Mouse (Mus musculus) cerebellum, adult 2 months (tissue): ENCODE measurements at regions not wholly inside any gene's neighbourhood (a gene's known extent, or its start where the extent isn't known, plus 50 kb on each side); places are given as distances from the start of the nearest gene placed in this dataset.

ENCODE experiments used
- DNase-seq, 2 experiments: peaks; one replicate each; pipeline ENCODE4 v3.0.0; 2021
- H3K27ac ChIP-seq: fragments of 200-500 bp; 2 replicates; pipeline ENCODE4 v1.5.1; 2012; ENCODE audit warnings: low read length, control low read depth, inconsistent platforms; ENCODE audit not compliant: insufficient read depth
- H3K27me3 ChIP-seq: fragments of 200-500 bp; 2 replicates; pipeline ENCODE4 v1.6.1; 2012; ENCODE audit warnings: inconsistent platforms, mild to moderate bottlenecking, low read length, moderate library complexity; ENCODE audit not compliant: control insufficient read depth, insufficient read depth
- H3K4me1 ChIP-seq: fragments of 200-500 bp; 2 replicates; pipeline ENCODE4 v1.6.1; 2011; ENCODE audit warnings: low read length; ENCODE audit not compliant: control insufficient read depth, insufficient read depth
- H3K4me3 ChIP-seq: fragments of 200-500 bp; replicated peaks from 2 replicates; pipeline ENCODE3; 2011; ENCODE audit warnings: mild to moderate bottlenecking, low read depth, low read length, control low read depth; ENCODE audit not compliant: insufficient read depth
- CTCF ChIP-seq: fragments of 200-500 bp; IDR thresholded peaks from 2 replicates; pipeline ENCODE4 v1.5.1; 2011; ENCODE audit warnings: low read depth, mild to moderate bottlenecking, control low read depth, low read length, moderate library complexity, borderline replicate concordance; ENCODE audit not compliant: insufficient read depth
- POLR2A ChIP-seq: fragments of 200-500 bp; IDR thresholded peaks from 2 replicates; pipeline ENCODE4 v1.6.1; 2011; ENCODE audit warnings: low read length, control low read depth, borderline replicate concordance; ENCODE audit not compliant: insufficient read depth
- WGBS: fragments of 180-500 bp; shearing (Covaris S2); methylation state at CpG from one replicate; pipeline ENCODE4 v1.1.7; 2018; 5-methylcytosine and 5-hydroxymethylcytosine counted together

DNA sequence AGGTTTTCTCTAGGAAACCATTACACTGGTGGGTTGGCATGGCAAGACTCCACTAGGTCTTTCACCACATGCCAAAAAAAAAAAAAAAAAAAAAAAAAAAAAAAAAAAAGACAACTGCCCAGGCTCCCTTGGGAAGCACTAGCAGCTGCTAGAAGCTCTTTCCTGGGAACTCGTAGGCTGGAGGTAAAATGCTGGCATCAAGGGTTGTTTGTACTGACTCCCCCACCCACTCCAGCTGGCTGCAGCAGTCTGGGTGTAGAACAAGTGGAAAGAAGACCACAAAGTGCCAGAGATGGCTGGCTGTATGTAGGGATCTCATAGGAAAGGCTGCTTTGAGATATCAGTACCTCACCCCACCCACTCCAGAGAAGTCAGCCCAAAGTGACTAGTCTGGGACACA, 140.0 kb upstream of the Spats2l start:
- DNase-seq = no peak
- H3K4me1 ChIP-seq = no peaks in the 10 kb centered on the region
- no peak overlapping the region for H3K4me3 ChIP-seq
- no peaks in the 10 kb centered on the region for H3K27me3 ChIP-seq
- no peak overlapping the region for H3K27ac ChIP-seq
- TF ChIP-seq CTCF (no peak), POLR2A (no peak)
- WGBS = 4% methylated on average over 1 of the region's 1 CpGs

DNA sequence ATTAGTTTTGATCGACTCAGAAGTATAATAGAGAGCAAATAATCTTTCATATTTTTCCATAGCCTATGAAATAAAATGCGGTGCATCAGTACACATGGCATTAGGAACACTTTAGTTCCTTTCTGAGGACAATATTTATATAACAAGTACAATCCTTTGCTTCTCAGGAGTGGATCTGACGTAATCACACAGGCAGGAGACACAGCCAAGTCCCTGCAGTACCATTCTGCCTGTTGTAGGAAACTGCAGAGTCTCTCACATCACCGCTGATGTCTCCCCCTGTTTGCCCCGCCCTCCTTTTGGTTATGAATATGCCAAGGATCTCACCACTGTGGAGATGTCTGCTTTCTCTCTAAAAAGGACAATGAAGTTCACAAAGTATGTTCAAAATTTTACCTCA, 131.8 kb upstream of the Spats2l start:
- DNase-seq = no peak
- TF ChIP-seq CTCF (no peak), POLR2A (no peak)
- H3K27ac ChIP-seq = no peak overlapping the region
- H3K27me3 ChIP-seq = no peaks in the 10 kb centered on the region
- 75% methylated on average over 5 of the region's 5 CpGs for WGBS
- no peak overlapping the region for H3K4me3 ChIP-seq
- no peaks in the 10 kb centered on the region for H3K4me1 ChIP-seq

DNA sequence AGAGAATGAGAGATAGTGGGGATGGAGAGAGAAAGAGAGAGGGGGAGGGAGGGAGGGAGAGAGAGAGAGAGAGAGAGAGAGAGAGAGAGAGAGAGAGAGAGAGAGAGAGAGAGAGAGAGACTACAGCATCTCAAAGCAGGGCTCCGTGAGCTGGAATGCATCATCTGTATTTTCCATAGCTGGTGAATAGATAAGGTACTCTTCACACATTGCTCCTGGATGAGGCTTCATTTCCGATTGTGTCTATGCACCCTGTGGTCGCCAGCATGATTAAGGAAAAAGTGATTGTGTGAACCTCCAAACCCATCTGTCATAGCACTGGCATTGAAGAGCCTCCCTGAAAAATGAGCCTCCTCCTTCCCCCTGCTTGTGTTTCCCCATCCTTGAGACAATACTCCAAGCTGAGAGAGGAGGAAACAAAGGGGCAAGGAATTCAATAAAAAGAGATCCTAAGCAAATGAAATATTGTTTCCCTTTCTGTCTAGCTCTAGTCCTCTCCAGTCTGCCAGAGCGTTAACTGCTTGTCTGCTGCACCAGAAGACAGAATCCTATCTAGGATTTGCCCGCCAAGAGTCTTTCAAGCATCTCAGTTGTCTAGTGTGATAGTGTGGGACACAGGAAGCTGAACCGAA, 130.4 kb upstream of the Spats2l start:
- 54% methylated on average over 6 of the region's 6 CpGs for WGBS
- no peak for TF ChIP-seq CTCF
- TF ChIP-seq POLR2A = no peak
- no peak overlapping the region for H3K27ac ChIP-seq

DNA sequence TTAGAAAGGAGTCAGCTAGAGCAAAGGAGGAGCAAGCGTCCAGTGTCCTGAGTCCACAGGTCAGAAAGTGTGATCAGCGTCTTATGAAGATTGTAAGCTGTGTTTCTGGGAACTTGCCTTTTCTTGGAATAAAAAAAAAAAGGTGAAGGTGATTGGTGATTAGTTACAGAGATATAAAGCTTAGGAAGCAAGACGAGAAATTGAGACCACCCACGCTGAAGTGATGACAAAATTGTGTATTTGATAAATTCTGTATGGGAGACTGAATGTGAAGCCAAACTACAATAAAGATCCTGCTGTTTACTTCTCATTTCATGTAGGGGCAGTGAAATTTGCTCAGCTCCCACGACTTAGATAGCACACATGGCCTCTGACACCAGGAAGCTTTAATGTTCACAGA, 109.0 kb upstream of the Spats2l start:
- TF ChIP-seq POLR2A = no peak
- TF ChIP-seq CTCF = no peak
- Histone ChIP-seq H3K27me3 (no peaks in the 10 kb centered on the region), H3K27ac (no peak overlapping the region), H3K4me1 (no peaks in the 10 kb centered on the region), H3K4me3 (no peak overlapping the region)
- DNase-seq = no peak
- WGBS = 75% methylated on average over 5 of the region's 5 CpGs

More for the DNA sequence above, 130.4 kb upstream of the Spats2l start:
- Histone ChIP-seq H3K4me1 (no peaks in the 10 kb centered on the region), H3K4me3 (no peak overlapping the region), H3K27me3 (no peaks in the 10 kb centered on the region)
- DNase-seq = no peak

DNA sequence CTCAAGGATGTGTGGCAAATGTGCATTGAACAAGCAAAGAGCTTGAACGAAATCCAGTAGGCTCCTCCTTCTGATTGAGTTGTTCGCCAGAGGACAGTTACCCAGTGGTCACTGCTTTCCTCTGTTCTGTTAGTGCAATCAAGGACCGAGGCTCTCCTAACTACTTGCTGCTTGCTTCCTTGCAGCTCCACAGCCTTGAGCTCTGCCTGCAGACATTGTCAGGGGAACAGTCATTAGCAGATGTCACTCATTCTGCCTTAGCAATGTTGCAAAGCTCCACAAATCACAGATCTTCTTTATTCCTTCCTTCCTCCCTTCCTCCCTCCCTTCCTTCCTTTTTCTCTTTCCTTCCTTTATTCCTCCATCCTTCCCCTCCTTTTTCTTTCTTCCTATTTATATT, 108.2 kb upstream of the Spats2l start:
- Histone ChIP-seq H3K4me3 (no peak overlapping the region), H3K27ac (no peak overlapping the region), H3K4me1 (no peaks in the 10 kb centered on the region), H3K27me3 (no peaks in the 10 kb centered on the region)
- 46% methylated on average over 3 of the region's 3 CpGs for WGBS
- no peak for DNase-seq
- TF ChIP-seq POLR2A (no peak), CTCF (no peak)

DNA sequence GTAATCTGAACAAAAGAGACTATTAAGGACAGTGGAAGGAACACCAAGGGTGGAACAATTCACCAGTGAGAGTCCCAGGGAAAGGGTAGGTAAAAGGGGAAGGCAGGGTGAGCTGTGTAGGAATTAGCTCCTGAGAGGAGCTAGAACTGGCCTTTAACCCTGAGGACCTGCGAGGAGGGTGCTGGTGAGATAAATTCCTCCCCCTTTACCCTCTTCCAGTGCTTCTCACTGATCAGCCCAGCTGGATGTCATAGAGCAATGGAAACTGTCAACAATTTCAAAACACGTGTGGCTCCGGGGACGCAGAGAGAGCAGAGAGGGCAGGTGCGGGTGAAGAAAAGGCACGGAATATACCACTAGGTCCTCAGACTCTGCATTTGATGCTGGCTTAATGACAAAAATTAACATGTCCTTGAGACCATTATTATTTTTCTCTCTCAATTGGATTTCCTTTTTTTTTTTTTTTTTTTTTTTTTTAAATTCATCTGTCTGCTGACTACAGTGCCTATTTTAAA, 107.7 kb upstream of the Spats2l start:
- WGBS = 73% methylated on average over 6 of the region's 6 CpGs
- Histone ChIP-seq H3K27ac (no peak overlapping the region), H3K27me3 (no peaks in the 10 kb centered on the region), H3K4me1 (no peaks in the 10 kb centered on the region), H3K4me3 (no peak overlapping the region)
- no peak for TF ChIP-seq POLR2A
- no peak for TF ChIP-seq CTCF
- DNase-seq = no peak

DNA sequence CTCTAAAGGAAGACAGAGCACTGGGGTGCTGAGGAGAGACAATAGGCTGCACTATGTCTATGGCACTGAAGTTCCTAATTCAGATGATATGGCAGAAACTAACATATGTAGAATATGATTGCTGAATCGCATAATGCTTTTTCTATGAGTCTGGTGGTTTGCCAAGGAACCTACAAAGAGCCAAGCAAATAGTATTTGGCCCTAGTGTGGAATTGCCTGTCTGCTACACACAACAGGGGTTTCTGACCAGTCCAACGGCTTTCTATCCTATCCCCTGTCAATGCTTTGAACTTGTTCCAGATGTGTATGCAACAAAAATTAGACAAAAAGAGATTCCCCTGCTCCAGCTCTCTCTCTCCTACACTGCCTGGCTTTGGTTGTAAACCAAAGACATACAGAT, 100.5 kb upstream of the Spats2l start:
- WGBS = 7% methylated on average over 2 of the region's 2 CpGs
- TF ChIP-seq CTCF (no peak), POLR2A (no peak)
- no peak for DNase-seq
- Histone ChIP-seq H3K27me3 (no peaks in the 10 kb centered on the region), H3K27ac (no peak overlapping the region), H3K4me1 (no peaks in the 10 kb centered on the region), H3K4me3 (no peak overlapping the region)

DNA sequence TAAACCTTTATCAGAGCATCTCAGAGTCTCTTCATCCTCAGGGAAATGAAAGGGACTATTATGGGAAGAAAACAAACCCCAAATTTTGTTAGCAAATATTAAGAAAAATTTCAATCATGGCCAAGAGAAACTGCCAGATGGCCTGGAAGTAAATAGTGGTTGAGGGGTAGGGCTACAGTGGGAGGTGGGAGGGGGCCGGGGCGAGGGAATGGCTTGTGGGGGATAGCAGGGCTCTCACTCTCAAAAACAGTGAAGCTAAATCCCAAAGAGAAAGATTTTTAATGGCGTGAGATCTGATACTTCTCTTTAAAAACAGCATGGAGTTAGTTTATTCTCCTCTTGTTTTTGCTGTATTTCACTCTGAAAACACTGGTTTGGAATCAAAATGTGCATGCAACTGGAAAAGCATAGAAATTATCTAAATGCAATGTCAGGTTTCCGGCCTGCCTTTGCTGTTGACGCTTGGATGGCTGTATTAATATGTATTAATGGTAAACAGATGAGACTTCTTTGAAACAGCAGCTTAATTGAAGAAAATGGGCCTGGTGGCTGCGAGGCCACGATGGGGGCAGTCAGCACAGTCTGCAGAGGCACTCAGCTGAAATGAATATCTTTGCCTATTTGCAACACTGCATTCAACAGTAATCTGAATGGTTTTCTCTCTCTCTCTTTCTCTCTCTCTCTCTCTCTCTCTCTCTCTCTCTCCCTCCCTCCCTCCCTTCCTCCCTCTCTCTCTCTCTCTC, 99.8 kb upstream of the Spats2l start:
- no peak for DNase-seq
- no peak overlapping the region for H3K27ac ChIP-seq
- no peaks in the 10 kb centered on the region for H3K27me3 ChIP-seq
- TF ChIP-seq POLR2A (no peak), CTCF (no peak)
- H3K4me1 ChIP-seq = no peaks in the 10 kb centered on the region
- WGBS = 30% methylated on average over 7 of the region's 7 CpGs
- H3K4me3 ChIP-seq = no peak overlapping the region
